Mouse (Mus musculus) T-helper 17 cell (primary cell): ENCODE measurements around the gene Mlst8.

Experiments
- in situ Hi-C, 2 experiments: fragments of 300-600 bp; cut with MboI, MseI; formaldehyde crosslinking; loops; 1 replicate in 1 of 2; 2 replicates in 1 of 2; pipeline ENCODE4 v1.15.1; 2025; ENCODE audit warnings: high pct_unique_total_duplicates in 2 of 2

The Mlst8 gene

DNA sequence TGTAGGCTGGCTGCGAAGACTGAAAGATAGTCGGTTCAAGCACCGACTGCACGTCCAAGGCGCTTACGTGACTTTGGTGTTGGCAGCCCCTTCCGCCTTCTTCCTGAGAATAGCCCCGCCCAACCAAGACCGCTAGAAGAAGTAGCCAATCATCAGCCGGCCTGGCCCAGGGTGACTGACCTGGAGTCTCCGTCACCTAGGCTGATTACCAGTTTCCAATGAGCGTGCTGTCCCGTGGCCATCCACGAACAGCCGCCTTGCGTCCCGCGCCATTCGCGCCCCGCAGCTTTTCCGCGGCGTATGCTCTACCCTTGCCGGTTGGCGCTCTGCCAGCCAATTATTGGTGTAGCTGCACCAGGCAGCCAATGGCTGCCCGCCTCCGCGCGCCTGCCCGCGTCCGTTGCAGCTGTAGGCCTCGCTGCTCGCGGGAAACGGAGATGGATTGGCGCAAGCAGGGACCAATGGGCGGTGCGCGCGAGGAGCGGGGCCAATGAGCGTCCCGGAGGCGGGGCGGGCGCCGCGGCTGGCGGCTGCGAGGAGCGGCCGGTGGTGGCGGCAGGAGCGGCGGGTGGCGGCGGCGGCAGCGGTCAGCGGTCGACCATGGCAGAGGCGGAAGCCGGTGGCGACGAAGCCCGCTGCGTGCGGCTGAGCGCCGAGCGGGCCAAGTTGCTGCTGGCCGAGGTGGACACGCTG, 8.8 kb downstream of the Mlst8 start, which contains the start of the genes E4f1 and Pgp:
TSS of gene E4f1 (minus strand) at position 404 of the 693 bp plus-strand sequence.
TSS of gene Pgp (plus strand) at position 483 of the 693 bp plus-strand sequence.
- in situ Hi-C loops = loop anchor here in 1 of 2 experiments (25.0 kb wide), 1 partner anchor 1442 kb away; the partner anchor contains the start of gene Rab40c

DNA sequence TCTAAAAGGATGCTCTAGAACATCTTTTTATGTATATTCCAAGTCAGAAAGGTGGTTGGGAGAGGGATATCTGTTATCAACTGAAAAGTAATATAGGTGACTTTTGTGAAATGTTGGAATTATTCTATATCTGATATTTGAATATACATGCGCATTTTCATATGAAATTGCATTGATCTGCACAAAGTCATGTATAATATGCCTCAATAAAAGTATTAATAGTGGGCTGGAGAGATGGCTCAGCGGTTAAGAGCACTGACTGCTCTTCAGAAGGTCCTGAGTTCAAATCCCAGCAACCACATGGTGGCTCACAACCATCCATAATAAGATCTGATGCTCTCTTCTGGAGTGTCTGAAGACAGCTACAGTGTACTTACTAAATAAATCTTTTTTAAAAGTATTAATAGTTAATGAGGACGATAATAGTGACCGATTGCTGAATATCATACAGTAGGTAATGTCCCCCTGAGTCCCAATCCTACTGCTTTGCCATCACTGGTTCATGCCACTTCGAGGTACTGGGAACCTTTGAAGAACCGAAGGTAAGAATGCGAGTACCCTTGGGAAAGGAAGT, 9.5 kb downstream of the Mlst8 start:
- in situ Hi-C loops = loop anchor here in 1 of 2 experiments (25.0 kb wide), 1 partner anchor 1443 kb away; the partner anchor contains the start of gene Rab40c

DNA sequence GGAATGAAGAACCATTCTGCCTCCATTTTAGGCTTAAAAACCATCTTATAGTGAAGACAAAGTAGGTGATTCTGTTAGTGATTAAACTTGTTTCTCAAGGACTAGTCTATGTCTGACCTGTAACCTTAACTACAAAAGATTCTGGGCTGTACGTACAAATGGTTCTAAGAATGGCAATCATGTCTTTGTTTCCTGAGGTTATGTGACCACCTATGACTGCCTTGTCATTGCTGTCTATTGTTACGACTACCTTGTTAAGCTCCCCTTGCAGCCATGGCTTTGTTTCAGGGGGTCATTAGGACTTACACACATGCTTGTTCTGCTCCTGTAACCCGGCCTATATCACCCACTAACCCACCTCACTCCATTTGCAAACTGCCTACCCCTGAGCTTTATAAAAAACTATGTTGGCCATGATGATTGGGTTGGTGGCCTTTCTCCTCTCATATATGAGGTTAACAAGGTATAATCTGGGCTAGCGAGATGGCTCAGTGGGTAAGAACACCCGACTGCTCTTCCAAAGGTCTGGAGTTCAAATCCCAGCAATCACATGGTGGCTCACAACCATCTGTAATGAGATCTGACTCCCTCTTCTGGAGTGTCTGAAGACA, 10.1 kb downstream of the Mlst8 start:
- in situ Hi-C loops = loop anchor here in 1 of 2 experiments (25.0 kb wide), 1 partner anchor 1444 kb away; the partner anchor contains the start of gene Rab40c

- in situ Hi-C loops = loop anchor here in 1 of 2 experiments (25.0 kb wide), 1 partner anchor 1449 kb away; the partner anchor contains the start of gene Rab40c
These were observed 15.3 kb downstream of the Mlst8 start for GRCm38 (mm10) chr17:24463374-24464133.

DNA sequence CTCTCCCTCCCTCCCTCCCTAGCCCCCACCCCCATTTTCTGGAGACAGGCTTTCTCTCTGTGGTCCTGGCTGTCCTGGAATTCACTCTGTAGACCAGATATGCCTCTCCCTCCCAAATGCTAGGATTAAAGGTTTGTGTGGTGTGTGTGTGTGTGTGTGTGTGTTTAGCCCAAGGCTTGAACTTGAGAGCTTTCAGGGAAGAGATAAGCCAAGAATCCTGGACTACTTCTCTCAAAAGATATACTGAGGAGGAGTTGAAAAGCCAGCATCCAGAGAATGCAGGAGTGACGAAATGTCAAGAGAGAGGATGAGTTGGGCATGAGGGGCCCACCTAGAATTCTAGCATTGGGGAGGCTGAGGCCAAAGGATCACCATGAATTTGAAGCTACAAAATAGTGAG, 15.9 kb downstream of the Mlst8 start:
- in situ Hi-C loops = loop anchor here in 1 of 2 experiments (25.0 kb wide), 1 partner anchor 1449 kb away; the partner anchor contains the start of gene Rab40c

- in situ Hi-C loops = loop anchor here in 1 of 2 experiments (25.0 kb wide), 1 partner anchor 1451 kb away; the partner anchor contains the start of gene Rab40c
These were observed 17.3 kb downstream of the Mlst8 start for GRCm38 (mm10) chr17:24461580-24461979.

- in situ Hi-C loops = loop anchor here (5.0 to 25.0 kb wide), 2 partner anchors 973 to 1457 kb away; partner anchors contain the start of gene Rab40c (in 1 of the 2)
These were observed 23.2 kb downstream of the Mlst8 start for GRCm38 (mm10) chr17:24455523-24456206.

- in situ Hi-C loops = loop anchor here (5.0 to 25.0 kb wide), 2 partner anchors 973 to 1457 kb away; partner anchors contain the start of gene Rab40c (in 1 of the 2)
These were observed 23.9 kb downstream of the Mlst8 start for GRCm38 (mm10) chr17:24454756-24455522.

GRCm38 (mm10) chr17:24454218-24454755, 24.6 kb downstream of the Mlst8 start:
- in situ Hi-C loops = loop anchor here in 1 of 2 experiments (25.0 kb wide), 1 partner anchor 1458 kb away; the partner anchor contains the start of gene Rab40c

DNA sequence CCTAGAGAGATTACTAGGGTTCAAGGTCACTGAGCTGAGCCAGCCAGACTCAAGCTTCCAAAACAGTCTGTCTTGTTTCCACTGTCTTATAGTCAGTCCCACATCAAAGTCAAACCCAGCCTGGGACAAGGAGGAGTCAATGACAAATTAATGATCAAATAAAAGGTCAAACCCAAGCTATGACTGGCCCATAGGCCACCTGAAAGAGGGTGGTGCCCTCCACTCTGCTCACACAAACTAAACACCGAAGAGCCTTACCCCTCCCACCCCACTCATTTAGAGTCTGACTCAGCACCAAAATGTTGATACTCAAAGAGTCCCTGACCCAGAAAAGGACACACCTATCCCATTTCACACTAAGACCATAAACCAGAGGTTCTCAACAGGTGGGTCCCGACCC, 25.5 kb downstream of the Mlst8 start:
- in situ Hi-C loops = loop anchor here in 1 of 2 experiments (25.0 kb wide), 1 partner anchor 1459 kb away; the partner anchor contains the start of gene Rab40c

GRCm38 (mm10) chr17:24451220-24451619, 27.7 kb downstream of the Mlst8 start:
- in situ Hi-C loops = loop anchor here in 1 of 2 experiments (25.0 kb wide), 1 partner anchor 1461 kb away; the partner anchor contains the start of gene Rab40c

- in situ Hi-C loops = no loop called here
These were observed 29.4 kb downstream of the Mlst8 start for GRCm38 (mm10) chr17:24449507-24449906.

- in situ Hi-C loops = no loop called here
These were observed 32.3 kb downstream of the Mlst8 start for GRCm38 (mm10) chr17:24446590-24446989.

DNA sequence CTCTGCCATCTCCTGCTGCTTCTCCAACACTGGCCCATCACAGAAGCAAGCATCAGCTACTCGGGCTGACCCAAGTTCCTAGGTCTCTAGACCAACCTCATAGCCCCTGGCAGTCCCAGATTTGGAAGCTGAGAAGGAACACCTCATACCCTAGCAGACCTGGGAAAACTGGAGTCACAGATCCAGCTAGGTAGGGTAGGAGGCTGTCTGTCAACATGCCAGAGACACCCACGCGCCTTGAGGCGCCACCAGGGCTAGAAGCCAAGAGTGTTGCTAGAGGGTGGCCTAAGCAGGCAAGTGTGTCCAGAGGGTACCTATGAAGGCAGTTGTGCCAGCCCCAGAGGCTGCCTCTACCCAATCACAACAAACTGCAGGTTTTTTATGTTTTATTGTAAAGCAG, 35.5 kb downstream of the Mlst8 start:
- in situ Hi-C loops = loop anchor here in 1 of 2 experiments (5.0 kb wide), 1 partner anchor 56 kb away; no protein-coding TSS in a partner anchor

- in situ Hi-C loops = loop anchor here in 1 of 2 experiments (5.0 kb wide), 1 partner anchor 55 kb away; no protein-coding TSS in a partner anchor
These were observed 36.2 kb downstream of the Mlst8 start, which contains the start of gene Dnase1l2 for GRCm38 (mm10) chr17:24442632-24443155. Gene Dnase1l2, minus strand, starts transcription at chr17:24443105.

DNA sequence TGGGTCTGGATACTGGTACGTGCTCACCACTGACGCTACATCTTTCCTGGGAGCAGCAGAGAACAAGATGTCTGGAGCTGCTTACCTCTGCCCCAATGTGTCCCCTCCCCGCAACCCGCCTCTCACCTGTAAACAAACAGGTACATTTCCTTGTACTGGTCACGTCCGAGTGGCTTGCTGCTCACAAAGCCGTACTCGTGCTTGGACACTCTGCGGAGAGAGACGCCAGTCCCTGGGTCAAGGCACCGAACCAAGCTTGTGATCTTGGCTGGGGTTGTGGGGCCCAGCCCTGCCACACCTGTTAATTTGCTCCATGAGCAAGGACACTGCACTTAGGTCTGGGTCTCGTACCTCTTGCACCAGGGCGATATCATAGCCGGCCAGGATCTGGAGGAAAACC, 36.8 kb downstream of the Mlst8 start:
- in situ Hi-C loops = loop anchor here in 1 of 2 experiments (5.0 kb wide), 1 partner anchor 55 kb away; no protein-coding TSS in a partner anchor

DNA sequence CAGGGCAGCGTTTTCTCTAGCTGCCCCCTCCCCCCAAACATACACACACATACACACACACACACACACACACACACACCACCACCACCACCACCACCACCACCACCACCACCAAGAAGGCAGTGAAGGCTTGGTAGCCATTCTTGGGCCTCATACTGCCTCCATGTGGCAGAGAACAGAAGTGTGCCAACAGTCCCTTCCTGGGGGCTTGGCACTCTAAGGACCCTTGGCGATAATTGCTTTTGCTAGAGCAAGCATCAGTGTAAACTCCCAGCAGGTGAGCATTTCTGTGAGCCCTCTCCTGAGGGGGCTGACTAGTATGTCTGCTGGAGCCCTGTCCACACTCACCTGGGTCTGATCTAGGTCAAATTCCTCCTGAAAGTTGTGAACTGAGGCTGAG, 37.7 kb downstream of the Mlst8 start:
- in situ Hi-C loops = loop anchor here in 1 of 2 experiments (5.0 kb wide), 1 partner anchor 54 kb away; no protein-coding TSS in a partner anchor

DNA sequence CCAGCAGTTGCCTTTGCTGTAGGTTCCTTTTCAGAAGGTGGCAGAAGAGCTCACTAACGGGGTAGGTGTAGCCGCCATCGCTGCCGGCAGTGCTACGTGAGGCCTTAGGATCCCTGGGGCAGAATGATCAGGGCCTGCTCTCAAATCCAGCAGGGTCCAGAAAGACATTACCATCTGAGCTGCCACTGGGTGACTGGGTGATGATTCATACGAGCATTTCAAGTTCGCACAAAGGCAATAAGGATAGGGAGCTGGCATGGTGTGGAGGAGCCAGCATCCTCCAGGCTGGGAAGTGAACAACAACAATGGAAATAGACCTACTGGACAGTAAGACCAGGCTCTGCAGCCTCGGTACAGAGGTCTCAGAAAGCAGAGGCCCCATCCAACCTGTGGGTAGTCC, 38.5 kb downstream of the Mlst8 start:
- in situ Hi-C loops = loop anchor here in 1 of 2 experiments (5.0 kb wide), 1 partner anchor 53 kb away; no protein-coding TSS in a partner anchor
